Mouse (Mus musculus) stomach, embryonic 14.5 days (tissue): ENCODE measurements around the gene Gm45208. TPM values are rescaled to one million over a fixed set of nuclear protein-coding genes. Genes with fewer than 3 reads are reported as not detected.
"Not testable (repeated sequence)": the region's sequence is repeated elsewhere in the genome, so short reads cannot be mapped to it uniquely, and the experiment has no call there.

ENCODE experiments used
- ATAC-seq: fragments of 200-750 bp; cut with Nextera tagmentation; 2 replicates; pipeline ENCODE4 v1.8.0; 2017; ENCODE audit warnings: low read depth, moderate TSS enrichment; ENCODE audit not compliant: insufficient number of reproducible peaks, insufficient read depth, low FRiP score
- H3K27ac ChIP-seq: fragments of 300-500 bp; sonication (generic); 2 replicates; pipeline ENCODE4 v1.5.1; 2014; ENCODE audit warnings: mild to moderate bottlenecking, low read length, moderate library complexity, mixed read lengths
- H3K27me3 ChIP-seq: fragments of 300-500 bp; sonication (generic); 2 replicates; pipeline ENCODE4 v1.6.1; 2014; ENCODE audit warnings: low read length, control low read depth, mixed read lengths; ENCODE audit not compliant: control insufficient read depth, insufficient read depth
- H3K36me3 ChIP-seq: fragments of 300-500 bp; sonication (generic); 2 replicates; pipeline ENCODE4 v1.6.1; 2014; ENCODE audit warnings: mild to moderate bottlenecking, control low read depth, low read length, moderate library complexity, mixed read lengths; ENCODE audit not compliant: control insufficient read depth, insufficient read depth
- H3K4me1 ChIP-seq: fragments of 300-500 bp; sonication (generic); 2 replicates; pipeline ENCODE4 v1.6.1; 2014; ENCODE audit warnings: low read length, control low read depth, mixed read lengths; ENCODE audit not compliant: control insufficient read depth, insufficient read depth
- H3K4me2 ChIP-seq: fragments of 300-500 bp; sonication (generic); replicated peaks from 2 replicates; pipeline ENCODE4 v1.6.1; 2014; ENCODE audit warnings: low read depth, low read length, control low read depth
- H3K4me3 ChIP-seq: fragments of 300-500 bp; sonication (generic); 2 replicates; pipeline ENCODE4 v1.5.1; 2014; ENCODE audit warnings: low read depth, low read length, control low read depth
- H3K9ac ChIP-seq: fragments of 300-500 bp; sonication (generic); replicated peaks from 2 replicates; pipeline ENCODE4 v1.6.1; 2014; ENCODE audit warnings: low read depth, mild to moderate bottlenecking, control low read depth, low read length, moderate library complexity, mixed read lengths
- H3K9me3 ChIP-seq: fragments of 300-500 bp; sonication (generic); 2 replicates; pipeline ENCODE4 v1.6.1; 2016; ENCODE audit warnings: low read depth, low read length, control low read depth; ENCODE audit not compliant: control insufficient read depth
- WGBS: fragments of 180-500 bp; shearing (Covaris S2); extraction: QIAGEN DNeasy Blood & Tissue Kit; methylation state at CpG from one replicate; pipeline ENCODE4 v1.1.7; 2014; 5-methylcytosine and 5-hydroxymethylcytosine counted together
- polyA plus RNA-seq: library from polyadenylated mRNA; unstranded; fragments of >200 nt; fragmentation: Nextera tagmentation; extraction: Ambion mirVana; gene quantifications from 2 replicates; pipeline ENCODE4 v1.2.1, GENCODE M21; 2014

The Gm45208 gene
- polyA plus RNA-seq, 1 experiment from 2014 or later = 0.54 TPM

DNA sequence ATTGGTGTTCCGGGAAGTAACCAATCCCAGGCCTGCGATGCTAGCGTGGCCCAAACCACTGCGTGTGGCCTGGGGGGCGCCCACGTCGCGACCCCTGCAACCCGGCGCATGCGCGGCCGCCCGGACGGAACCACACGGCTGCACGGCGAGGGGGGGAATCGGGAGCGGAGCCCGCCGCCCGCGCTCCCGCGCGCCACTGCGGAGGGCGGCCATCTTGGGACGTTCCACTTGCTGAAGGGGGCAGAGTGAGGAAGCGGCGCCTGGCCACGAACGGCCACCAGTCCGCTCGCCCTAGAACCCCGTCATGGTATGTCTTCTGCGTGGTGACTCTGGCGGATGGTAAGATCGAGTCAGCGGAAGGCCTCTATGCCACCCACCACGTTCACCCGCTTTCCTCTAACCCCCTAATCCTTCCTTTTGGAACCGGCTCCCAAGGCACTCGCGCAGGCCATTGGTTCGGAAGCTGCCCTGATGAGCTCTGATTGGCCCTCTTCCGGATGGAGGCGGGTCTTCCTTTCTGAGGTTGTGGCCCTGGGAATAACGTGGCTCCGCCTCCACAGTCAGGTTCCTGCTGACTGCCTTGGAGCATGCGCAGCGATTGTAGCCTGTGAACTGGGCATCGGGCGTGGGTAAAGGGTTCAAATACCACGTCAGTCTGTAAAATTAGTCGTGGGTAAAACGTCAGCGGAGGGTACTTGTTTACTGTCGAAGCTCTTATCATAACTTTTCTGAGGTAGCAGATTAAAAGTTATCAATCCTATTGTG lies 7.7 kb upstream of the Gm45208 start, which contains the start of gene Wdr45:
Gene Wdr45, plus strand, starts transcription at position 199 of the 765 bp plus-strand sequence.
- H3K27me3 ChIP-seq, H3K9me3 ChIP-seq, H3K36me3 ChIP-seq, H3K4me1 ChIP-seq, H3K27ac ChIP-seq, H3K9ac ChIP-seq: not testable (repeated sequence)
- ATAC-seq = peak; percentile 97
- Histone ChIP-seq H3K4me2 (peak within 1 kb of the TSS; percentile 39; the same call in 1 of the 2 replicates), H3K4me3 (peak within 1 kb of the TSS; percentile 27)
- 23% methylated on average over 25 of the region's 60 CpGs for WGBS

DNA sequence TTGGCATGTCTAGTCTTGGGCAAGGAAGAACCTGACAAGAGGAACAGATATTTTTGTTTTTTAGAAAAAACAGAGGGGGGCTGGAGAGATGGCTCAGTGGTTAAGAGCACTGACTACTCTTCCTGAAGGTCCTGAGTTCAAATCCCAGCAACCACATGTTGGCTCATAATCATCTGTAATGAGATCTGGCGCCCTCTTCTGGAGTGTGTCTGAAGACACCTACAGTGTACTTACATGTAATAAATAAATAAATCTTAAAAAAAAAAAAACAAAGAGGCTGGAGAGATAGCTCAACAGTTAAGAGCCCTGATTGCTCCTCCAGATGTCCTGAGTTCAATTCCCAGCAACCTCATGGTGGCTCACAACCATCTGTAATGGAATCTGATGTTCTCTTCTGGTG lies 6.0 kb upstream of the Gm45208 start:
- H3K27me3 ChIP-seq, H3K27ac ChIP-seq, H3K4me1 ChIP-seq, H3K36me3 ChIP-seq, H3K4me2 ChIP-seq, H3K9me3 ChIP-seq, ATAC-seq, H3K9ac ChIP-seq, H3K4me3 ChIP-seq: not testable (repeated sequence)
- WGBS = 33% methylated on average over 1 of the region's 1 CpGs

DNA sequence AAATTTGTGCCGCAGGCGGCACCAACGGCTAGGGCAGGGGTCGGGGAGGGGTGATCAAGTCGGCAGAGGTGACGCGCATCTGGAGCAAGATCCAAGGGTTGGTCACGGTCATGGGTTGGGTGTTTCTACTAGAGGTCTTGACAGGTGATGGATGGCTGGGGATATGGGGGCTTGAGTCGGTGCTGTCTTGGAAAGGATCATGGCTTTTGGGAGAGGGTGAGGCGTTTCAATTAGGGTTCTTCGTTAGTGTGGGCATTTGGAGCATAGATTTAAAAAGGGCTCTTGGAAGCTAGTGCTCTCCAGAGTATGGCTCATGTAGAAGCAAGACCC lies 202 bp downstream of the Gm45208 start:
- Histone ChIP-seq H3K9ac (peak overlapping the region; percentile 53), H3K36me3 (no peaks in the 10 kb centered on the region; the same call in none of the 2 replicates), H3K4me2 (peak overlapping the region; percentile 62), H3K9me3 (no peaks in the 10 kb centered on the region), H3K27ac (peak overlapping the region; percentile 94; the same call in 1 of the 2 replicates), H3K4me1 (0 out of 2 replicates have a peak, but pooled peaks cover 3% of the 10 kb centered on the region), H3K27me3 (no peaks in the 10 kb centered on the region), H3K4me3 (peak overlapping the region; percentile 52)
- 10% methylated on average over 11 of the region's 11 CpGs for WGBS
- no peak for ATAC-seq

DNA sequence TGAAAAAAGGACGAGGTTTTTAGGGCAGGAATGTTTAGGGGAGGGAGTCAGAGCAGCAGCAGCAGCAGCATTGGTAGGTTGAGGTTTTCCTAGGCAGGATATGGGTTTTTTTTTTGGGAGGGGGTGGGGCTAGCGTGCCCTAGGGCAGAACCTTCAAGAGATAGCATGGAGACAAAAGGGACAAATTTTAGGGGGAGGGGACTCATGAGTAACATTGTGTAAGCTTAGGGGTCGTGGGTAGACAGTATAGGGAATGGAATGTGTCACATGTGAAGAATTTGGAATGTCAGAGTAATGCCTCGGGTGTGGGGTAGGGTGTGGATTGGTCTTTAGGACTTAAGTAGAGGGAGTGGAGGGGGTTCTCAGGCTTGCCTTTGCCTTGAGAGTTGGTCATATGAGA lies 646 bp downstream of the Gm45208 start:
- Histone ChIP-seq H3K9me3 (no peaks in the 10 kb centered on the region), H3K9ac (0 out of 2 replicates have a peak overlapping the region, but pooled peaks have one; percentile 53), H3K27me3 (no peaks in the 10 kb centered on the region), H3K4me3 (peak overlapping the region; percentile 52), H3K27ac (no peak overlapping the region), H3K36me3 (no peaks in the 10 kb centered on the region; the same call in none of the 2 replicates), H3K4me1 (0 out of 2 replicates have a peak, but pooled peaks cover 3% of the 10 kb centered on the region), H3K4me2 (peak overlapping the region; percentile 62)
- no peak for ATAC-seq
- 19% methylated on average over 4 of the region's 4 CpGs for WGBS

DNA sequence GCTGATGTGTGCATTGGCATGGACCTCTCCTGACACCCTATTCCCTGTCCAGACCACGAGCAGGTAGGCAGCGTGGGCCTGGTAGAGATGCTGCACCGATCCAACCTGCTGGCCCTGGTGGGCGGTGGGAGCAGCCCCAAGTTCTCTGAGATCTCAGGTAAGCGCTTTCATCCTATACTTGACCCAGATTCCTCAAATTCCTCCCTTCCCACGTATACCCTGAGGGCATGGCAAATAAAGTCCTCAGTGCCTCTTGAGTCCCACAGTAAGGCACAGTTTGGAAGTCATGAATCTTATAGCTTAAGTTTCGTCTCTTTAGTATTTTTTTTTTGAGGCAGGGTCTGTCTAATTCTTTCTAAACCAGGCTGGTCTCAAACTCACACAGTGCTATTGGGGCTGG lies 2.1 kb downstream of the Gm45208 start:
- H3K4me2 ChIP-seq = no peak overlapping the region

DNA sequence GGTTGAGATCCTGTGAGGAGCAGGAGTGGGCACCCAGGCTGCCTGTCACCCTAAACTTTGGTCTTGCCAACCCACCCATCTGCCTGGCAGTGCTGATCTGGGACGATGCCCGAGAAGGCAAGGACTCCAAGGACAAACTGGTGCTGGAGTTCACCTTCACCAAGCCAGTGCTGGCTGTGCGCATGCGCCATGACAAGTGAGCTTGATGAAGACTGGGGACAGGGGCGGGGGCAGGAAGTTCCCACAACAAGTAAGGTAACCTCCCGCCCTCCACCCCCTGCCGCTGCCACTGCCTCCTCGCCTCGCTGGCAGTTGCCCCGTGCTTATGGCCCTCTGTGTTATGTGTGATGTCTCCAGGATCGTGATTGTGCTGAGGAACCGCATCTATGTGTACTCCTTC lies 3.8 kb downstream of the Gm45208 start:
- H3K9me3 ChIP-seq = no peaks in the 10 kb centered on the region
- H3K4me2 ChIP-seq = no peak overlapping the region
- 84% methylated on average over 12 of the region's 12 CpGs for WGBS
- H3K9ac ChIP-seq = no peak overlapping the region
- no peak overlapping the region for H3K27ac ChIP-seq
- ATAC-seq = no peak
- peaks cover 3% of the 10 kb centered on the region; the same call in 1 of the 2 replicates for H3K4me1 ChIP-seq
- no peaks in the 10 kb centered on the region for H3K27me3 ChIP-seq
- no peaks in the 10 kb centered on the region; the same call in none of the 2 replicates for H3K36me3 ChIP-seq
- no peak overlapping the region for H3K4me3 ChIP-seq

More for the DNA sequence above, 2.1 kb downstream of the Gm45208 start:
- ATAC-seq = no peak
- no peak overlapping the region for H3K9ac ChIP-seq
- no peaks in the 10 kb centered on the region for H3K27me3 ChIP-seq
- H3K27ac ChIP-seq = no peak overlapping the region
- peaks cover 3% of the 10 kb centered on the region; the same call in 1 of the 2 replicates for H3K4me1 ChIP-seq
- WGBS = 81% methylated on average over 7 of the region's 7 CpGs
- H3K9me3 ChIP-seq = no peaks in the 10 kb centered on the region
- H3K4me3 ChIP-seq = no peak overlapping the region
- no peaks in the 10 kb centered on the region; the same call in none of the 2 replicates for H3K36me3 ChIP-seq

DNA sequence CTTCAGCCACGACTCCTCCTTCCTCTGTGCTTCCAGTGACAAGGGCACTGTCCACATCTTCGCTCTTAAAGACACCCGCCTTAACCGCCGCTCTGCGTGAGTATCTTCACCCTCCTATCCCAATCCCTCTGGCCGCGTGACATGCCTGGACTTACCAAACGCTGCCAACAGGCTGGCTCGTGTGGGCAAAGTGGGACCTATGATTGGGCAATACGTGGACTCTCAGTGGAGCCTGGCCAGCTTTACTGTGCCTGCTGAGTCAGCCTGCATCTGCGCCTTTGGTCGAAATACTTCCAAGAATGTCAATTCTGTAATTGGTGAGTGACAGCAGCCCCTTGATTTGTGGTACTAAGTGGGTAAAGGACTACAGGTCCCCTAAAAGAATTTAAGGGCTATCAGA lies 5.1 kb downstream of the Gm45208 start:
- no peaks in the 10 kb centered on the region for H3K27me3 ChIP-seq
- H3K36me3 ChIP-seq = no peaks in the 10 kb centered on the region; the same call in none of the 2 replicates
- H3K9me3 ChIP-seq = no peaks in the 10 kb centered on the region
- H3K4me1 ChIP-seq = peaks cover 3% of the 10 kb centered on the region; the same call in 1 of the 2 replicates
- no peak overlapping the region for H3K4me2 ChIP-seq
- H3K27ac ChIP-seq = no peak overlapping the region
- ATAC-seq = no peak
- no peak overlapping the region for H3K4me3 ChIP-seq
- no peak overlapping the region for H3K9ac ChIP-seq
- WGBS = 89% methylated on average over 13 of the region's 13 CpGs

DNA sequence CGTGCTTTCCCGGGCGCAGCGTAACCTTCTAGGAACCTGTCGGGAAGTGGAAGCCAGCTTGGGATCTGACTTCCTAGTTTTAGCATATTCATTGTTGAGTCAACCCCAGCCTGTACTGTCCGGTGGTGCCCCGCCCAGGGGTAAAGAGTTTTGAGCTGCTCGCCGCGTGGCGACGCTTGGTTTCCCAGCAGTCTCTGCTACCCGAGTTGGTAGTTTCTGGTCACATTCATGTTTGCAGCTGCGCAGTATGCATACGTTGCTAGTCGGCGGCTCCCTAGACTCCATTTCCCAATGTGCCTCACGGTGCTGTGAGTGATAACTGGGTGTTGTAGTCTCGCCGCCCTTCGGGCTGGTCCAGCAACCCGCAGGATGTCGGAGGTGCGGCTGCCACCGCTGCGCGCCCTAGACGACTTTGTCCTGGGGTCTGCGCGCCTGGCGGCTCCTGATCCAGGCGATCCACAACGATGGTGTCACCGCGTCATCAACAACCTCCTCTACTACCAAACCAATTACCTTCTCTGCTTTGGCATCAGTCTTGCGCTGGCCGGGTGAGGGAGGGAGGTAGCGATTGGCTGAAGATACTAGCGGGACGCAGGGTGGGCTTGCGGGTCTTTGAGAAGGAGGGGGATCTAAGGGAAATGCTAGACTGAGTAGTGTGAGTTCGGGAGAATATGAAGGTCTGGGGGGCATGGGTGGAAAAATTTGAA lies 6.3 kb downstream of the Gm45208 start, which contains the start of gene Praf2:
Gene Praf2, plus strand, starts transcription at position 225 of the 707 bp plus-strand sequence.
- 16% methylated on average over 42 of the region's 42 CpGs for WGBS
- Histone ChIP-seq H3K27ac (peak within 1 kb of the TSS; percentile 58; the same call in 1 of the 2 replicates), H3K4me3 (peak within 1 kb of the TSS; percentile 44), H3K36me3 (no peaks in the 10 kb centered on the region; the same call in none of the 2 replicates), H3K9me3 (no peaks in the 10 kb centered on the region), H3K4me2 (peak within 1 kb of the TSS; percentile 43), H3K4me1 (no peaks in the 10 kb centered on the region; the same call in 1 of the 2 replicates), H3K27me3 (no peaks in the 10 kb centered on the region), H3K9ac (0 out of 2 replicates have a peak within 1 kb of the TSS, but pooled peaks have one; percentile 14)
- peak; percentile 93 for ATAC-seq
